Mouse (Mus musculus): Measurements from ENCODE around the gene S100a13.

DNA sequence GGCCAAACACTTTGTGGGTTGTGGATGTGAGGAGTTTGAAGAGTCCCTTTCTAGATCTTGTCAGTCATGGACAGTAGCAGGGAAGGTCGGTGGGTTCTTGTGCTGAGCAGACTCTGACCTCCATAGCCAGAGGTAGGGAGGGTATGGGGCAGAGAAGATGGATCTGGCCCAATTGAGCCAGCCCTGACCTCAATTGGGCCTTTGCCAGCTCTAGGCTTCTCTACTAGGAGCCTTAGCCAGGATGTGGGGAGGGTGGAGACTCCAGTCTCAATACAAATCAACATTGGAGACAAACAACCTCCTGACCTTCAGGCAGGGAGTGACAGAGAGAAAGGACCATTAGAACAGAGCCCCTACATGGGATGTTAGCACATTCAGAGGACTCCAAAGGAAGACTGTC, 1.0 kb downstream of the S100a13 start:
- TF ChIP-seq CTCF (IDR thresholded peaks at IDR 0.05; ENCODE audit: control insufficient read depth, insufficient read depth, insufficient read length): no peak
- TF ChIP-seq MYOG (IDR thresholded peaks at IDR 0.05; ENCODE audit: control insufficient read depth, extremely low read depth, insufficient read length): no peak
- no peak for TF ChIP-seq MYOD1 (IDR thresholded peaks at IDR 0.05; ENCODE audit: control insufficient read depth, insufficient read length, low read depth)

Data from C2C12 (cell line).